Mouse (Mus musculus) ovary, postnatal 14 days (tissue): ENCODE results near the gene Cpt2.

Experiments
- DNase-seq: peaks from one replicate; pipeline ENCODE4 v3.0.0; 2022; ENCODE audit warnings: low spot score

Cpt2 gene

GRCm38 (mm10) chr4:107921152-107921695 is 2.2 kb downstream of the Cpt2 start:
- DNase-seq, result peak; percentile 37

- DNase-seq, result no peak
These were observed 3.1 kb downstream of the Cpt2 start for GRCm38 (mm10) chr4:107920336-107920735.

- no peak for DNase-seq
These were observed 13.4 kb downstream of the Cpt2 start for GRCm38 (mm10) chr4:107910020-107910419.

- no peak for DNase-seq
These were observed 16.8 kb downstream of the Cpt2 start for GRCm38 (mm10) chr4:107906561-107906960.

GRCm38 (mm10) chr4:107904252-107904651 is 19.2 kb downstream of the Cpt2 start:
- DNase-seq, result no peak

- DNase-seq, result no peak
These were observed 23.2 kb downstream of the Cpt2 start for GRCm38 (mm10) chr4:107900206-107900605.

- no peak for DNase-seq
These were observed 24.0 kb downstream of the Cpt2 start for GRCm38 (mm10) chr4:107899211-107899927.

- no peak for DNase-seq
These were observed 30.7 kb downstream of the Cpt2 start for GRCm38 (mm10) chr4:107892663-107893062.

GRCm38 (mm10) chr4:107889731-107890432 is 33.5 kb downstream of the Cpt2 start, which contains the start of gene 0610037L13Rik:
0610037L13Rik (plus strand) TSS chr4:107889813.
- DNase-seq, result peak; percentile 88

- DNase-seq, result no peak
These were observed 34.1 kb downstream of the Cpt2 start for GRCm38 (mm10) chr4:107889385-107889730.

GRCm38 (mm10) chr4:107886371-107886770 is 37.0 kb downstream of the Cpt2 start:
- no peak for DNase-seq

- DNase-seq, result no peak
These were observed 41.8 kb downstream of the Cpt2 start for GRCm38 (mm10) chr4:107881631-107882030.

GRCm38 (mm10) chr4:107879254-107880050 is 44.0 kb downstream of the Cpt2 start, which contains the start of gene Magoh:
Magoh (plus strand) TSS chr4:107879755.
- DNase-seq, result peak; percentile 94

- no peak for DNase-seq
These were observed 58.5 kb downstream of the Cpt2 start for GRCm38 (mm10) chr4:107864866-107865265.

GRCm38 (mm10) chr4:107858995-107859394 is 64.4 kb downstream of the Cpt2 start:
- DNase-seq, result no peak

GRCm38 (mm10) chr4:107856958-107857686 is 66.3 kb downstream of the Cpt2 start:
- DNase-seq, result no peak
